Mouse (Mus musculus): ENCODE results near the gene Olfr654.

The Olfr654 gene

GRCm38 (mm10) chr7:104586725-104587124, at the start of gene Olfr654:
Gene Olfr654, plus strand, starts transcription at chr7:104587025.
- DNase-seq (ENCODE audit: low spot score in 2 of 2) = no peak

DNA sequence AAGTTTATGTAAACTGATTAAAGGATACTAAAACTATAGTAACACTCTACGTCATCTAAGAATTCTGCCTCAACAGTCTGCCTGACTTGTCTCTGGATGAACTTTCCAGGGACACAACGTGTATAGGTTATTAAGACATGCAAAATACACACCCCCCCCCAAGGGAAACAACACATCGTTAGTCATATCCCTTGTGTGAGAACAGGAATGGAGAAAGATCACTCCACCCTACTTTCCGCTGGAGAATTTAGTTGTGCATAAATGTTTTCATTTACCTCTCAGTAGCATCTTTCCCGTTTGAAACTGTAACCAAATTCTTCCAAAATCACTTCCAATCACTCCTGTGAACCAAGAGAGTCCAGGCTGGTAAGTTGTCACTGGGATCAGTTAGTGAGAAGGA, 37.0 kb upstream of the Olfr654 start, which contains the start of gene Olfr651:
TSS of gene Olfr651 (plus strand) at position 301 of the 400 bp plus-strand sequence.
- no peak for DNase-seq (ENCODE audit: low spot score in 2 of 2)

DNA sequence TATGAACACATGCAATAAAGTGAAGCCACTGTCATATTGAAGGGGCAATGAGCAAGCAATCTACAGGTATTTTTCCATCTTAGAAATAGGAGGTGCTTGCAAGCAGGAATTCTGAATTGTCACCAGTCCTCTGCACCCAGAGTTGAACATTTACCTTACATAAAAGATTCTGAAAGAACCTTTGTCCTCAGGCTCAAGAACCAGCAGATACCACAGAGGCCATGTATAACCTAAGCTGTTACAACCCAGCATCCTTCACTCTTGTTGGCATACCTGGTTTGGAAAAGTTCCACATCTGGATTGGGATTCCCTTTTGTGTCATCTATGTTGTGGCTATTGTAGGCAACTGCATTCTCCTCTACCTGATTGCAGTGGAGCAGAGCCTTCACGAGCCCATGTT, 34.1 kb upstream of the Olfr654 start:
- no peak for DNase-seq (ENCODE audit: low spot score in 2 of 2)

- no peak for DNase-seq (ENCODE audit: low spot score in 2 of 2)
Observed at GRCm38 (mm10) chr7:104560601-104561000, 26.2 kb upstream of the Olfr654 start, which contains the start of gene Olfr652. Gene Olfr652, plus strand, starts transcription at chr7:104560901.

GRCm38 (mm10) chr7:104577014-104577413, 9.8 kb upstream of the Olfr654 start, which contains the start of gene Olfr653:
Gene Olfr653, plus strand, starts transcription at chr7:104577314.
- DNase-seq (ENCODE audit: low spot score in 2 of 2) = no peak

- no peak for DNase-seq (ENCODE audit: low spot score in 2 of 2)
Observed at GRCm38 (mm10) chr7:104580846-104581245, 6.0 kb upstream of the Olfr654 start.

- DNase-seq (ENCODE audit: low spot score in 2 of 2) = no peak
Observed at GRCm38 (mm10) chr7:104581429-104581828, 5.4 kb upstream of the Olfr654 start.

DNA sequence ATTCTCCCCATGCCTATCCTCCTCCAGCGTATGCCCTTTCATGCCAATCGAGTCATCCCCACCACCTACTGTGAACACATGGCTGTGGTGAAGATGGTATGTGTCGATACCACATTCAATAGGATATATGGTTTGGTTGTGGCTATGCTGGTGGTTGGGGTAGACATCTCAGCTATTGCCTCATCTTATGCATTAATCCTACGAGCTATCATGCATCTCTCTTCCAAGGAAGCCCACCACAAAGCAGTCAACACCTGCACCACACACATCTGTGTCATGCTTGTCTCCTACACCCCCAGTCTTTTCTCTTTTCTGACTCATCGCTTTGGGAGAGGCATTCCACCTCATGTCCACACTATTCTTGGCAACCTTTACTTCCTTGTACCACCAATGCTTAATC, 1.4 kb downstream of the Olfr654 start:
- DNase-seq (ENCODE audit: low spot score in 2 of 2) = no peak

DNA sequence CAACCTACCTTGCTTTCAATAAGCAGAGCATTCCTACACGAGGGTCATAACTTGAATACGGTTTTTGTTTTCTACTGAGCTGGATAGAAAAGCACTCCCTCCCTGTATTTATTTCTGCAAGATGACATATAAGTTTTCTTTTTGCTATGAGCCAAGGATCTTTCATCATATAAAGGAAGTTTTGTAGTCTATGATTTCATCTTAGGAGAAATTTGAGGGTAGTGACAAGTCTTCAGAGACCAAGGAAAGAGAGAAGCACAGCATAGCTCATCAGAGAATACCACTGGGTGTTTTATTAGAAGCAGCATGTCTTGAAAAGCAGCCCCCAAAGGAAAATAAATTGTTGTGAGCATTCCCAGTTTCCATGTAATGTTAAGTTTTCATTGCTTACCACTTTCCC, 14.9 kb downstream of the Olfr654 start, which contains the start of gene Olfr655:
TSS of gene Olfr655 (minus strand) at position 101 of the 400 bp plus-strand sequence.
- DNase-seq (ENCODE audit: low spot score in 2 of 2) = no peak

DNA sequence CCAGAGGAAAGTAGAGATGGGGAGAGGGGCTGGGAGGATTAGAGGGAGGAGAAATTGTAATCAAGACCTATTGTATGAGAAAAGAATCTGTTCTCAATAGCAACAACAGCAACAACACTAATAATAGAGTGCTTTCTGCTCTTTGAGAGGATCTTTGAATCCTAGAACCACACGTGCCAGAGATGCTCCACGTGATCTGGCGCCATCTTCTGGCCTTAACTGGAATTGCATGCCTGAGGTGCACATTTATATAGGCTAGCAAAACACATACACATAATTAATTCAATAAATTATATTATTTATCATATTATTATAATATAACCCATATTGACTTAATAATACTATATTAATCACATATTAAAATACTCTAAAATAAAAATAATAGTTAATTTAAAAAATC, 16.3 kb downstream of the Olfr654 start:
- DNase-seq (ENCODE audit: low spot score in 2 of 2) = no peak

GRCm38 (mm10) chr7:104604727-104605126, 17.9 kb downstream of the Olfr654 start:
- DNase-seq (ENCODE audit: low spot score in 2 of 2) = no peak

- DNase-seq (ENCODE audit: low spot score in 2 of 2) = no peak
Observed at GRCm38 (mm10) chr7:104613655-104614054, 26.8 kb downstream of the Olfr654 start, which contains the start of gene Olfr656. Gene Olfr656, plus strand, starts transcription at chr7:104613955.

DNA sequence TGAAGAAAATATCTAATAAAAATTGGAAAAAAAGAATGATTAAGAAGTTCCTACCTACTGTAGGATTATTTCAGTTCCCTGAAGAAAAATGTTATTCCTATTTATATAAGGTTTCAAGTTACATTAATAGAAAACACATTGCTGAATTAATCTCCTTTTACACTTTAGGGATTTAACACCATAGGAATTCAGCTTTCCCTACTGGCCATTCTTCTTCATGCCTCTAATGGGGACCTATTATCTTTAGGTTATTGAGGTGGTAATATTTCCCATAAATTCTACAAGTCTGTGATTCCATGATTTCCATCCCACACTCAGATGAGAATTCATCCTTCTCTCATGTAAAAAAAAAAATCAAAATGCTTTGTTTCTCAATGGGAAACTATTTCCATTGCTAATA, 37.7 kb downstream of the Olfr654 start, which contains the start of gene Olfr657:
TSS of gene Olfr657 (plus strand) at position 301 of the 400 bp plus-strand sequence.
- DNase-seq (ENCODE audit: low spot score in 2 of 2) = no peak
